Mouse (Mus musculus) testis, adult 2 months (tissue): Measurements from ENCODE around the gene B9d1.

ENCODE experiments used
- CTCF ChIP-seq: fragments of 200-500 bp; IDR thresholded peaks from 2 replicates; pipeline ENCODE4 v1.5.1; 2012; ENCODE audit warnings: low read depth, mild to moderate bottlenecking, inconsistent platforms, low read length, moderate library complexity; ENCODE audit not compliant: control insufficient read depth, insufficient read depth, insufficient replicate concordance
- POLR2A ChIP-seq: fragments of 200-500 bp; IDR thresholded peaks from 2 replicates; pipeline ENCODE4 v1.6.1; 2012; ENCODE audit warnings: low read depth, mild to moderate bottlenecking, inconsistent platforms, low read length, moderate library complexity; ENCODE audit not compliant: control insufficient read depth

GRCm38 (mm10) chr11:61478788-61479187 is 26.2 kb upstream of the B9d1 start:
- no peak for TF ChIP-seq CTCF
- TF ChIP-seq POLR2A: no peak
